Mouse (Mus musculus) liver, postnatal 0 days (tissue): ENCODE data around the gene Apobec3. TPM values are rescaled to one million over a fixed set of nuclear protein-coding genes. Genes with fewer than 3 reads are reported as not detected.
A peak's percentile ranks its signal among the peaks of the same experiment; 100 is the strongest.

Experiments
- ATAC-seq: fragments of 200-750 bp; cut with Nextera tagmentation; 2 replicates; pipeline ENCODE4 v1.8.0; 2017; ENCODE audit warnings: mild to moderate bottlenecking, moderate library complexity
- DNase-seq: peaks from one replicate; pipeline ENCODE4 v3.0.0-alpha.2; 2016
- H3K27ac ChIP-seq: fragments of 300-500 bp; sonication (generic); 2 replicates; pipeline ENCODE4 v1.5.1; 2014; ENCODE audit warnings: antibody characterized with exemption, moderate library complexity, mild to moderate bottlenecking, low read depth
- H3K27me3 ChIP-seq: fragments of 300-500 bp; sonication (generic); 2 replicates; pipeline ENCODE4 v1.6.1; 2014; ENCODE audit warnings: low read length, control low read depth, mixed read lengths; ENCODE audit not compliant: insufficient read depth
- H3K36me3 ChIP-seq: fragments of 300-500 bp; sonication (generic); replicated peaks from 2 replicates; pipeline ENCODE4 v1.6.1; 2014; ENCODE audit warnings: mild to moderate bottlenecking, control low read depth, low read length, moderate library complexity, mixed read lengths; ENCODE audit not compliant: insufficient read depth
- H3K4me1 ChIP-seq: fragments of 300-500 bp; sonication (generic); 2 replicates; pipeline ENCODE4 v1.6.1; 2014; ENCODE audit warnings: antibody characterized with exemption, mild to moderate bottlenecking, control low read depth; ENCODE audit not compliant: insufficient read depth
- H3K4me2 ChIP-seq: fragments of 300-500 bp; sonication (generic); 2 replicates; pipeline ENCODE4 v1.6.1; 2014; ENCODE audit warnings: low read depth, mild to moderate bottlenecking, low read length, moderate library complexity, mixed read lengths
- H3K4me3 ChIP-seq: fragments of 300-500 bp; sonication (generic); 2 replicates; pipeline ENCODE4 v1.5.1; 2014; ENCODE audit warnings: low read depth, low read length
- H3K9ac ChIP-seq: fragments of 300-500 bp; sonication (generic); replicated peaks from 2 replicates; pipeline ENCODE4 v1.6.1; 2014; ENCODE audit warnings: mild to moderate bottlenecking, moderate library complexity
- H3K9me3 ChIP-seq: fragments of 300-500 bp; sonication (generic); 2 replicates; pipeline ENCODE4 v1.6.1; 2016; ENCODE audit warnings: mild to moderate bottlenecking, control low read depth, low read length, mixed read lengths
- CTCF ChIP-seq: sonication (generic); IDR thresholded peaks from 2 replicates; pipeline ENCODE4 v1.5.1; 2016; ENCODE audit warnings: antibody characterized with exemption, low read depth
- EP300 ChIP-seq: IDR thresholded peaks from 2 replicates; pipeline ENCODE4 v1.6.1; 2016; ENCODE audit warnings: antibody characterized with exemption, low read depth, mild to moderate bottlenecking
- WGBS: fragments of 180-500 bp; shearing (Covaris S2); extraction: QIAGEN DNeasy Blood & Tissue Kit; methylation state at CpG from one replicate; pipeline ENCODE4 v1.1.7; 2014; ENCODE audit not compliant: insufficient replicate concordance; 5-methylcytosine and 5-hydroxymethylcytosine counted together
- polyA plus RNA-seq: library from polyadenylated mRNA; unstranded; fragments of >200 nt; fragmentation: Nextera tagmentation; extraction: Ambion mirVana; gene quantifications from 2 replicates; pipeline ENCODE4 v1.2.1, GENCODE M21; 2015

The Apobec3 gene
- polyA plus RNA-seq, 1 experiment from 2014 or later, result 38.1 TPM

DNA sequence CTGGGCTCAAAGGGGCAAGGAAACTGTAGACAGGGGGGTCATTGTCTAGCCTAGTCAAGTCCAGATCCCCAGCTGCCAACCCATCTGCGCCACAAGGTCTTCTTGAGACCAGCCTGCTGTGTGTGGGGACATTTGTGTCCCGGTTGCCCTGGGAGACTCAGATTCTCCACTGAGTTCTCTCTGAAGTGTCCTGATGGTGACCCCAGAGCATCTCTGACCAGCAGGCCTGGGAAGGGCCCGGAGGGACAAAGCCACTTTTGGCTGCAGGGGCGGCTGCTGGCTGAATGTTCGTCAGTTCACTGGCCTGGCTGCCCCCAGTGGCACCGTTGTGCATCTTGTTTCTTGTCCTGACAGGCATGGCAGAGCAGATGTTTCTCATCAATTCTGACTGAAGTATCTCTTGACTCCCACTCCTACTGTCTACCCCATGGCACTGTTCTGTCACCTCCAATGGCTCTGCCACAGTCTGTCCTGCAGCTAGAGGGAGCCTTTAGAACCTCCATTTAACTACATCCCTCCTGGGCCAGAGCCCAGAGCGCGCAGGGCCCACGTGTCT lies 70.0 kb downstream of the Apobec3 start:
- Histone ChIP-seq H3K4me2 (no peak overlapping the region), H3K27me3 (no peaks in the 10 kb centered on the region), H3K36me3 (no peaks in the 10 kb centered on the region), H3K9me3 (no peaks in the 10 kb centered on the region), H3K4me1 (no peaks in the 10 kb centered on the region), H3K27ac (no peak overlapping the region), H3K9ac (no peak overlapping the region), H3K4me3 (no peak overlapping the region)
- 70% methylated on average over 9 of the region's 9 CpGs for WGBS
- no peak for ATAC-seq
- DNase-seq, result no peak
- 0 out of 2 replicates have a peak, but pooled peaks have one; percentile 6 for TF ChIP-seq CTCF
- TF ChIP-seq EP300, result no peak

DNA sequence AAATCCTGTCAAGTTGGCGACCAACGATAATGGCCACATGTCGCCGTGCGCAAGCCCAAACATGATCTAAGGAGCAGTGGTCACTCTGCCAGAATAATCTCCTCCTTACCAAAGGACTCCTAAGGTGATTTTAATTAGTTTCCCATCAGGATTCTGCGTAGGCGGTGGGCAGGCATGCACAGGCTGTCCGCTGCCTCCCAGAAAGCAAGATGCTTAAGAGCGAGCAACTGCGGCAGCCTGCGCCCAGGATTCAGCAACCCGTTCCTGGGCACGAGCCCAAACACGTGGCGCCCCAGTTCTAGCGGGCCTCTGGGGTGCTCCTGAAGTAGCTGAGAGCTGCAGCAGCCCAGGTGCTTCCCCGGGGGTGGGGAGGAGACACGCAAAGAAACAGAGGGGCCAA lies 71.2 kb downstream of the Apobec3 start:
- Histone ChIP-seq H3K4me1 (no peaks in the 10 kb centered on the region), H3K27ac (no peak overlapping the region), H3K27me3 (no peaks in the 10 kb centered on the region), H3K9ac (no peak overlapping the region), H3K4me3 (no peak overlapping the region), H3K9me3 (no peaks in the 10 kb centered on the region), H3K4me2 (no peak overlapping the region), H3K36me3 (no peaks in the 10 kb centered on the region)
- 83% methylated on average over 18 of the region's 18 CpGs for WGBS
- TF ChIP-seq EP300, result no peak
- TF ChIP-seq CTCF, result no peak
- DNase-seq (no peak), ATAC-seq (no peak)

DNA sequence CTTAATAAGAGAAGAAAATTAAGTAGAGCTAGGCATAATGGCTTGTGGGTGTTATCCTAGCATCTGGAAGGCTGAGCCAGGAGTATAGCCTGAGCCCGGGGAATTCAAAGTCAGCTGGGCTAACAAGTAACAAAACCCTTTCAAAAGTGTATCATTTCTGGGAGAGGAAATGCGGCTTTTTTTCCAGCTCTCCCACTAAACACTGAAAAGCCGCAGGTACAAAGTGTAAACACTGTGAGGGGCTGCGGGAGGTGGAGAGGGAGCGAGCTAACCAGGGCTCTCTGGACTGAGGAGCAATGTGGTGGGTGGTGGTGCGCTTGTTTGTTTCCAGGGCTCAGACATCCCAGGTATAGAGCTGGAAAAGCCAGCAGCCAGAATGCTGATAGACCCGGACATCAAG lies 72.9 kb downstream of the Apobec3 start:
- H3K4me1 ChIP-seq, result no peaks in the 10 kb centered on the region
- no peaks in the 10 kb centered on the region for H3K36me3 ChIP-seq
- no peak overlapping the region for H3K4me3 ChIP-seq
- H3K27ac ChIP-seq, result no peak overlapping the region
- no peak overlapping the region for H3K4me2 ChIP-seq
- DNase-seq (no peak), ATAC-seq (no peak)
- WGBS, result 86% methylated on average over 7 of the region's 7 CpGs
- TF ChIP-seq EP300, result no peak
- TF ChIP-seq CTCF, result no peak
- H3K9ac ChIP-seq, result no peak overlapping the region
- H3K27me3 ChIP-seq, result no peaks in the 10 kb centered on the region
- H3K9me3 ChIP-seq, result no peaks in the 10 kb centered on the region

Other genes starting within 250 kb of the Apobec3 start
- 0.13 and 0.18 TPM in 2 replicates for gene Fam227a, start 232.7 kb upstream of the Apobec3 start, polyA plus RNA-seq
- 8.5 and 8.8 TPM in 2 replicates for gene Cby1, start 232.5 kb upstream of the Apobec3 start, polyA plus RNA-seq
- gene Tomm22, start 220.8 kb upstream of the Apobec3 start, polyA plus RNA-seq, result 123 and 126 TPM in 2 replicates
- gene Josd1, start 203.7 kb upstream of the Apobec3 start, polyA plus RNA-seq, result 13.3 and 13.9 TPM in 2 replicates
- gene Gtpbp1, start 200.8 kb upstream of the Apobec3 start, polyA plus RNA-seq, result 14.8 and 16.8 TPM in 2 replicates
- 3.3 and 4.2 TPM in 2 replicates for gene Sun2, start 149.1 kb upstream of the Apobec3 start, polyA plus RNA-seq
- gene Dnal4, start 113.8 kb upstream of the Apobec3 start, polyA plus RNA-seq, result 9.7 and 10.2 TPM in 2 replicates
- 0.09 and 0.13 TPM in 2 replicates for gene Nptxr, start 86.9 kb upstream of the Apobec3 start, polyA plus RNA-seq
- not detected in 2 replicates for gene Npcd, start 57.4 kb upstream of the Apobec3 start, polyA plus RNA-seq
- gene Cbx6, start 57.0 kb upstream of the Apobec3 start, polyA plus RNA-seq, result 3.9 and 4.4 TPM in 2 replicates
- 1.0 and 1.2 TPM in 2 replicates for gene Cbx7, start 79.5 kb downstream of the Apobec3 start, polyA plus RNA-seq
- 0.77 and 0.85 TPM in 2 replicates for gene Pdgfb, start 123.3 kb downstream of the Apobec3 start, polyA plus RNA-seq
- gene Syngr1, start 199.7 kb downstream of the Apobec3 start, polyA plus RNA-seq, result 10.3 and 10.4 TPM in 2 replicates
- gene Rpl3, start 200.2 kb downstream of the Apobec3 start, polyA plus RNA-seq, result 394 and 407 TPM in 2 replicates
- gene Tab1, start 241.5 kb downstream of the Apobec3 start, polyA plus RNA-seq, result 7.0 and 7.5 TPM in 2 replicates